9 mouse cellular contexts compared by ENCODE assay signal in genomic region chrX:137667011-137667410, GRCm38 (mm10).
DNase-seq lines count a peak whose midpoint lies in the region; ATAC-seq and TF ChIP-seq lines count a peak whose summit lies in the region.
"Had no signal": no experiment of that assay in that cellular context is flagged by ENCODE, and none has a peak within 500 bp of the region (broad histone marks: within the 10 kb centered on the region; RNA-seq: fewer than 3 reads in every experiment).

No protein-coding gene starts in this region.

- no peak overlapping the region for H3K27ac ChIP-seq in forebrain, embryonic 14.5 days (ENCODE audit: low read depth, low read length)
- H3K27ac ChIP-seq in forebrain, embryonic 16.5 days (ENCODE audit: low read length): no peak overlapping the region
- no peak overlapping the region for H3K27ac ChIP-seq in left cerebral cortex, adult 2 months
- H3K27ac ChIP-seq: embryonic facial prominence, embryonic 12.5 days had no signal

- H3K9ac ChIP-seq in forebrain, embryonic 14.5 days (ENCODE audit: low read length): no peak overlapping the region
- H3K9ac ChIP-seq in forebrain, embryonic 16.5 days (replicated peaks; ENCODE audit: low read depth, low read length): no peak overlapping the region
- H3K9ac ChIP-seq: embryonic facial prominence, embryonic 12.5 days had no signal

- no peak overlapping the region for H3K4me3 ChIP-seq in forebrain, embryonic 14.5 days (ENCODE audit: low read depth, low read length)
- no peak overlapping the region for H3K4me3 ChIP-seq in forebrain, embryonic 16.5 days (replicated peaks; ENCODE audit: low read length)
- H3K4me3 ChIP-seq in left cerebral cortex, adult 2 months: no peak overlapping the region
- H3K4me3 ChIP-seq: embryonic facial prominence, embryonic 12.5 days had no signal

- intact Hi-C loops in left cerebral cortex, adult 2 months (cut with DNase I): loop anchor here (1.0 kb wide), 1 partner anchor 503 kb away; no protein-coding TSS in a partner anchor
- intact Hi-C loops in left cerebral cortex, postnatal 36 days (cut with DNase I): loop anchor here (2.0 kb wide), 1 partner anchor 502 kb away; no protein-coding TSS in a partner anchor
- intact Hi-C loops in left cerebral cortex, postnatal 4 days (cut with DNase I): loop anchor here (10.0 kb wide), 1 partner anchor 498 kb away; no protein-coding TSS in a partner anchor

- no peaks in the 10 kb centered on the region for H3K4me1 ChIP-seq in forebrain, embryonic 14.5 days (ENCODE audit: control insufficient read depth, insufficient read depth, low read length)
- no peaks in the 10 kb centered on the region for H3K4me1 ChIP-seq in forebrain, embryonic 16.5 days (replicated peaks; ENCODE audit: control insufficient read depth, insufficient read depth, low read length)
- H3K4me1 ChIP-seq: embryonic facial prominence, embryonic 12.5 days had no signal

- H3K36me3 ChIP-seq in forebrain, embryonic 14.5 days (ENCODE audit: control insufficient read depth, insufficient read depth, low read length): no peaks in the 10 kb centered on the region
- H3K36me3 ChIP-seq in forebrain, embryonic 16.5 days (ENCODE audit: control insufficient read depth, insufficient read depth): no peaks in the 10 kb centered on the region
- H3K36me3 ChIP-seq: embryonic facial prominence, embryonic 12.5 days had no signal

- 31% methylated on average over 2 of the region's 2 CpGs for WGBS in forebrain, embryonic 14.5 days
- WGBS in forebrain, embryonic 16.5 days: 11% methylated on average over 2 of the region's 2 CpGs

- no peaks in the 10 kb centered on the region for H3K27me3 ChIP-seq in forebrain, embryonic 14.5 days (replicated peaks; ENCODE audit: control insufficient read depth, insufficient read depth, low read length)
- no peaks in the 10 kb centered on the region for H3K27me3 ChIP-seq in forebrain, embryonic 16.5 days (replicated peaks; ENCODE audit: control insufficient read depth, insufficient read depth, low read length)
- H3K27me3 ChIP-seq: embryonic facial prominence, embryonic 12.5 days had no signal

- no peaks in the 10 kb centered on the region for H3K9me3 ChIP-seq in forebrain, embryonic 14.5 days (replicated peaks; ENCODE audit: control insufficient read depth, low read length)
- no peaks in the 10 kb centered on the region for H3K9me3 ChIP-seq in forebrain, embryonic 16.5 days (ENCODE audit: control insufficient read depth, low read length)
- H3K9me3 ChIP-seq: embryonic facial prominence, embryonic 12.5 days had no signal

- peak; percentile 68 for DNase-seq in forebrain, embryonic 14.5 days (ENCODE audit: low spot score)
- DNase-seq in left cerebral cortex, adult 2 months (ENCODE audit: extremely low spot score in 1 of 2, low spot score in 2 of 2): peak in 1 of 2 experiments; percentile 6
- no peak for DNase-seq in left cerebral cortex, postnatal 36 days (ENCODE audit: low spot score in 2 of 2)
- peak; percentile 30 for DNase-seq in NIH3T3 (ENCODE audit: low read depth)
- peak; percentile 8 for DNase-seq in left cerebral cortex, postnatal 4 days
- no peak for DNase-seq in thymus, adult 18-20 months
- DNase-seq in ovary, postnatal 10 days (ENCODE audit: low spot score): no peak

- ATAC-seq in forebrain, embryonic 14.5 days: no peak
- no peak for ATAC-seq in forebrain, embryonic 16.5 days

- no peak overlapping the region for H3K4me2 ChIP-seq in forebrain, embryonic 14.5 days (ENCODE audit: low read length)
- H3K4me2 ChIP-seq in forebrain, embryonic 16.5 days (ENCODE audit: low read length): no peak overlapping the region
- H3K4me2 ChIP-seq: embryonic facial prominence, embryonic 12.5 days had no signal

- TF ChIP-seq CTCF in left cerebral cortex, adult 2 months (IDR thresholded peaks at IDR 0.05): peak; percentile 63

Comparison
In these comparisons a context has a peak if more than half of its experiments do, and no peak if none do; other contexts are left out.
1. DNase-seq: peak in forebrain, embryonic 14.5 days (single experiment), NIH3T3 (single experiment) and left cerebral cortex, postnatal 4 days (single experiment); none in left cerebral cortex, postnatal 36 days (0 of 2), thymus, adult 18-20 months (0 of 2) and ovary, postnatal 10 days (single experiment).